Mouse (Mus musculus): Measurements from ENCODE around the gene Gramd4.

- no peak for TF ChIP-seq CTCF (IDR thresholded peaks at IDR 0.05; ENCODE audit: low read depth, low read length)
- TF ChIP-seq GATA1 (IDR thresholded peaks at IDR 0.05; ENCODE audit: borderline replicate concordance, low read length), result no peak
- no peak for TF ChIP-seq TAL1 (conservative IDR thresholded peaks at IDR 0.05; ENCODE audit: low read depth, low read length)
Measured at GRCm38 (mm10) chr15:86075305-86076047, 18.0 kb downstream of the Gramd4 start.

Data from G1E (cell line).